Mouse (Mus musculus): ENCODE results near the gene Prkg1. TPM values are rescaled to one million over a fixed set of nuclear protein-coding genes. Genes with fewer than 3 reads are reported as not detected.
A peak's percentile ranks its signal among the peaks of the same experiment; 100 is the strongest.

Gene Prkg1
- total RNA-seq (2015) (0.54 and 1.1 TPM in 2 replicates), total RNA-seq (2017) (0.75 and 1.4 TPM in 2 replicates)

GRCm38 (mm10) chr19:31764801-31765340 lies at the start of gene Prkg1:
Gene Prkg1, minus strand, starts transcription at chr19:31765033.
- ATAC-seq (replicated peaks; ENCODE audit: poor library complexity): peak; percentile 27; the same call in 1 of the 2 replicates

GRCm38 (mm10) chr19:31813087-31813486 lies 48.3 kb upstream of the Prkg1 start:
- peak; percentile 52; the same call in 1 of the 2 replicates for ATAC-seq (replicated peaks; ENCODE audit: poor library complexity)

GRCm38 (mm10) chr19:31811371-31811770 lies 46.5 kb upstream of the Prkg1 start:
- peak; percentile 71 for ATAC-seq (replicated peaks; ENCODE audit: poor library complexity)

- ATAC-seq (replicated peaks; ENCODE audit: poor library complexity): no peak
Measured at GRCm38 (mm10) chr19:31805391-31805790, 40.6 kb upstream of the Prkg1 start.

GRCm38 (mm10) chr19:31795485-31796046 lies 30.7 kb upstream of the Prkg1 start:
- ATAC-seq (replicated peaks; ENCODE audit: poor library complexity): no peak

- no peak for ATAC-seq (replicated peaks; ENCODE audit: poor library complexity)
Measured at GRCm38 (mm10) chr19:31791724-31792123, 26.9 kb upstream of the Prkg1 start.

GRCm38 (mm10) chr19:31781521-31782018 lies 16.7 kb upstream of the Prkg1 start:
- peak; percentile 14; the same call in 1 of the 2 replicates for ATAC-seq (replicated peaks; ENCODE audit: poor library complexity)

- peak; percentile 92 for ATAC-seq (replicated peaks; ENCODE audit: poor library complexity)
Measured at GRCm38 (mm10) chr19:31781077-31781476, 16.2 kb upstream of the Prkg1 start.

GRCm38 (mm10) chr19:31780222-31780621 lies 15.4 kb upstream of the Prkg1 start:
- ATAC-seq (replicated peaks; ENCODE audit: poor library complexity): no peak

- ATAC-seq (replicated peaks; ENCODE audit: poor library complexity): peak; percentile 58
Measured at GRCm38 (mm10) chr19:31779021-31779420, 14.2 kb upstream of the Prkg1 start.

GRCm38 (mm10) chr19:31767004-31767403 lies 2.2 kb upstream of the Prkg1 start:
- no peak; the same call in 1 of the 2 replicates for ATAC-seq (replicated peaks; ENCODE audit: poor library complexity)

- no peak for ATAC-seq (replicated peaks; ENCODE audit: poor library complexity)
Measured at GRCm38 (mm10) chr19:31765451-31765850, 618 bp upstream of the Prkg1 start.

- peak; percentile 65 for ATAC-seq (replicated peaks; ENCODE audit: poor library complexity)
Measured at GRCm38 (mm10) chr19:31763951-31764800, 657 bp downstream of the Prkg1 start.

GRCm38 (mm10) chr19:31763246-31763821 lies 1.5 kb downstream of the Prkg1 start:
- no peak for ATAC-seq (replicated peaks; ENCODE audit: poor library complexity)

- peak; percentile 35; the same call in 1 of the 2 replicates for ATAC-seq (replicated peaks; ENCODE audit: poor library complexity)
Measured at GRCm38 (mm10) chr19:31762411-31763245, 2.2 kb downstream of the Prkg1 start.

GRCm38 (mm10) chr19:31759855-31760254 lies 5.0 kb downstream of the Prkg1 start:
- no peak for ATAC-seq (replicated peaks; ENCODE audit: poor library complexity)

GRCm38 (mm10) chr19:31755929-31756792 lies 8.7 kb downstream of the Prkg1 start:
- ATAC-seq (replicated peaks; ENCODE audit: poor library complexity): peak; percentile 90

- ATAC-seq (replicated peaks; ENCODE audit: poor library complexity): no peak
Measured at GRCm38 (mm10) chr19:31754642-31755287, 10.1 kb downstream of the Prkg1 start.

Measured in megakaryocyte progenitor cell, adult 5-6 weeks (primary cell).